Mouse (Mus musculus) heart, adult 2 months (tissue): Measurements from ENCODE around the gene Slc9a9. TPM values are rescaled to one million over a fixed set of nuclear protein-coding genes. Genes with fewer than 3 reads are reported as not detected.
"Not testable (repeated sequence)": the region's sequence is repeated elsewhere in the genome, so short reads cannot be mapped to it uniquely, and the experiment has no call there.

Source experiments
- DNase-seq, 2 experiments: peaks; one replicate each; pipeline ENCODE4 v3.0.0; 2021
- H3K27ac ChIP-seq: fragments of 200-600 bp; 2 replicates; pipeline ENCODE4 v1.8.1; 2022
- H3K27me3 ChIP-seq: fragments of 200-500 bp; 2 replicates; pipeline ENCODE4 v1.6.1; 2012; ENCODE audit warnings: mild to moderate bottlenecking, low read length, inconsistent platforms, mixed read lengths; ENCODE audit not compliant: control insufficient read depth, insufficient read depth
- H3K36me3 ChIP-seq: fragments of 200-500 bp; 2 replicates; pipeline ENCODE4 v1.6.1; 2012; ENCODE audit warnings: low read length, inconsistent platforms; ENCODE audit not compliant: control insufficient read depth, insufficient read depth
- H3K4me1 ChIP-seq: fragments of 200-500 bp; 2 replicates; pipeline ENCODE4 v1.6.1; 2011; ENCODE audit warnings: low read length; ENCODE audit not compliant: control insufficient read depth, insufficient read depth
- H3K4me3 ChIP-seq: fragments of 200-600 bp; 2 replicates; pipeline ENCODE4 v1.8.1; 2022
- H3K79me2 ChIP-seq: fragments of 200-500 bp; replicated peaks from 2 replicates; pipeline ENCODE4 v1.6.1; 2012; ENCODE audit warnings: mild to moderate bottlenecking, inconsistent platforms, low read length, moderate library complexity, mixed read lengths; ENCODE audit not compliant: control insufficient read depth, insufficient read depth
- H3K9ac ChIP-seq: fragments of 200-500 bp; 2 replicates; pipeline ENCODE4 v1.6.1; 2012; ENCODE audit warnings: low read depth, mild to moderate bottlenecking, control low read depth, inconsistent platforms, low read length, mixed read lengths
- CTCF ChIP-seq: fragments of 200-600 bp; IDR thresholded peaks from 2 replicates; pipeline ENCODE4 v1.8.1; 2022; ENCODE audit warnings: antibody characterized with exemption, mild to moderate bottlenecking, moderate library complexity
- EP300 ChIP-seq: fragments of 200-500 bp; IDR thresholded peaks from 2 replicates; pipeline ENCODE4 v1.6.1; 2011; ENCODE audit warnings: low read depth, low read length, control low read depth; ENCODE audit not compliant: insufficient read depth
- POLR2A ChIP-seq: fragments of 200-500 bp; IDR thresholded peaks from 2 replicates; pipeline ENCODE4 v1.6.1; 2011; ENCODE audit warnings: mild to moderate bottlenecking, low read depth, low read length, control low read depth; ENCODE audit not compliant: insufficient read depth
- WGBS: fragments of 180-500 bp; shearing (Covaris S2); methylation state at CpG from one replicate; pipeline ENCODE4 v1.1.7; 2018; 5-methylcytosine and 5-hydroxymethylcytosine counted together
- intact Hi-C: fragments of 180-260 bp; cut with DNase I; formaldehyde crosslinking; loops from one replicate; pipeline ENCODE4 v1.15.1; 2025
- polyA plus RNA-seq: library from polyadenylated mRNA; depleted of rRNA; stranded (reverse); fragments of >200 nt; gene quantifications from 2 replicates; pipeline ENCODE4 v1.2.3, GENCODE M21; 2012
- total RNA-seq, 2 experiments: library from RNA; stranded (reverse); gene quantifications; 2 replicates each; pipeline ENCODE4 v1.2.3; 2021

Slc9a9 gene
- total and polyA plus RNA-seq, 3 experiments = 1.9 to 2.2 (median 2.0) TPM

- H3K27ac ChIP-seq, H3K9ac ChIP-seq, H3K36me3 ChIP-seq, H3K27me3 ChIP-seq, H3K79me2 ChIP-seq, H3K4me1 ChIP-seq, DNase-seq, intact Hi-C loops, H3K4me3 ChIP-seq: not testable (repeated sequence)
- TF ChIP-seq CTCF = peak; percentile 45
- WGBS = 96% methylated on average over 4 of the region's 4 CpGs
Observed at GRCm38 (mm10) chr9:94634275-94634674, 35.4 kb upstream of the Slc9a9 start.

- intact Hi-C loops = no loop called here
- no peaks in the 10 kb centered on the region for H3K27me3 ChIP-seq
- H3K27ac ChIP-seq = no peak overlapping the region
- no peak overlapping the region for H3K9ac ChIP-seq
- no peaks in the 10 kb centered on the region for H3K79me2 ChIP-seq
- TF ChIP-seq CTCF (no peak), EP300 (no peak), POLR2A (no peak)
- H3K4me3 ChIP-seq = no peak overlapping the region
- no peak for DNase-seq
- H3K36me3 ChIP-seq = no peaks in the 10 kb centered on the region
- 15% methylated on average over 6 of the region's 6 CpGs for WGBS
- H3K4me1 ChIP-seq = no peaks in the 10 kb centered on the region
Observed at GRCm38 (mm10) chr9:94645631-94646030, 24.1 kb upstream of the Slc9a9 start.

- WGBS = 69% methylated on average over 4 of the region's 4 CpGs
- TF ChIP-seq CTCF (no peak), EP300 (no peak), POLR2A (no peak)
- intact Hi-C loops = no loop called here
Observed at GRCm38 (mm10) chr9:94647425-94647824, 22.3 kb upstream of the Slc9a9 start.

GRCm38 (mm10) chr9:94649991-94650390, 19.7 kb upstream of the Slc9a9 start:
- 63% methylated on average over 1 of the region's 1 CpGs for WGBS
- no peaks in the 10 kb centered on the region for H3K4me1 ChIP-seq
- H3K36me3 ChIP-seq = no peaks in the 10 kb centered on the region
- no peak overlapping the region for H3K4me3 ChIP-seq
- DNase-seq = no peak
- intact Hi-C loops = no loop called here
- no peak overlapping the region for H3K27ac ChIP-seq
- no peaks in the 10 kb centered on the region for H3K79me2 ChIP-seq
- no peak overlapping the region for H3K9ac ChIP-seq
- H3K27me3 ChIP-seq = no peaks in the 10 kb centered on the region
- no peak for TF ChIP-seq CTCF
- no peak for TF ChIP-seq EP300
- no peak for TF ChIP-seq POLR2A

More at GRCm38 (mm10) chr9:94647425-94647824, 22.3 kb upstream of the Slc9a9 start:
- no peaks in the 10 kb centered on the region for H3K36me3 ChIP-seq
- H3K27me3 ChIP-seq = no peaks in the 10 kb centered on the region
- no peak overlapping the region for H3K4me3 ChIP-seq
- no peaks in the 10 kb centered on the region for H3K79me2 ChIP-seq
- DNase-seq = no peak
- no peak overlapping the region for H3K27ac ChIP-seq
- no peaks in the 10 kb centered on the region for H3K4me1 ChIP-seq
- no peak overlapping the region for H3K9ac ChIP-seq

GRCm38 (mm10) chr9:94653198-94653597, 16.5 kb upstream of the Slc9a9 start:
- Histone ChIP-seq H3K4me1 (no peaks in the 10 kb centered on the region), H3K4me3 (no peak overlapping the region), H3K36me3 (no peaks in the 10 kb centered on the region), H3K27me3 (no peaks in the 10 kb centered on the region), H3K9ac (no peak overlapping the region), H3K79me2 (no peaks in the 10 kb centered on the region), H3K27ac (no peak overlapping the region)
- TF ChIP-seq EP300 = no peak
- TF ChIP-seq POLR2A = no peak
- TF ChIP-seq CTCF = no peak
- intact Hi-C loops = no loop called here
- no peak for DNase-seq
- whole genome bisulfite sequencing = 73% methylated on average over 6 of the region's 6 CpGs

- TF ChIP-seq POLR2A (no peak), EP300 (no peak), CTCF (no peak)
- Histone ChIP-seq H3K27me3 (no peaks in the 10 kb centered on the region), H3K4me3 (no peak overlapping the region), H3K27ac (no peak overlapping the region), H3K79me2 (no peaks in the 10 kb centered on the region), H3K4me1 (no peaks in the 10 kb centered on the region), H3K36me3 (no peaks in the 10 kb centered on the region), H3K9ac (no peak overlapping the region)
- 80% methylated on average over 2 of the region's 2 CpGs for WGBS
- intact Hi-C loops = no loop called here
- DNase-seq = no peak
Observed at GRCm38 (mm10) chr9:94653827-94654226, 15.9 kb upstream of the Slc9a9 start.

GRCm38 (mm10) chr9:94656265-94656664, 13.4 kb upstream of the Slc9a9 start:
- DNase-seq = no peak
- no peak overlapping the region for H3K27ac ChIP-seq
- no peak overlapping the region for H3K9ac ChIP-seq
- H3K27me3 ChIP-seq = no peaks in the 10 kb centered on the region
- H3K36me3 ChIP-seq = no peaks in the 10 kb centered on the region
- 74% methylated on average over 4 of the region's 4 CpGs for WGBS
- H3K79me2 ChIP-seq = no peaks in the 10 kb centered on the region
- TF ChIP-seq CTCF = no peak
- no peak for TF ChIP-seq EP300
- no peak for TF ChIP-seq POLR2A
- H3K4me1 ChIP-seq = no peaks in the 10 kb centered on the region
- intact Hi-C loops = no loop called here
- H3K4me3 ChIP-seq = no peak overlapping the region
